ENCODE assay signal across 33 mouse cellular contexts in the genomic region with DNA sequence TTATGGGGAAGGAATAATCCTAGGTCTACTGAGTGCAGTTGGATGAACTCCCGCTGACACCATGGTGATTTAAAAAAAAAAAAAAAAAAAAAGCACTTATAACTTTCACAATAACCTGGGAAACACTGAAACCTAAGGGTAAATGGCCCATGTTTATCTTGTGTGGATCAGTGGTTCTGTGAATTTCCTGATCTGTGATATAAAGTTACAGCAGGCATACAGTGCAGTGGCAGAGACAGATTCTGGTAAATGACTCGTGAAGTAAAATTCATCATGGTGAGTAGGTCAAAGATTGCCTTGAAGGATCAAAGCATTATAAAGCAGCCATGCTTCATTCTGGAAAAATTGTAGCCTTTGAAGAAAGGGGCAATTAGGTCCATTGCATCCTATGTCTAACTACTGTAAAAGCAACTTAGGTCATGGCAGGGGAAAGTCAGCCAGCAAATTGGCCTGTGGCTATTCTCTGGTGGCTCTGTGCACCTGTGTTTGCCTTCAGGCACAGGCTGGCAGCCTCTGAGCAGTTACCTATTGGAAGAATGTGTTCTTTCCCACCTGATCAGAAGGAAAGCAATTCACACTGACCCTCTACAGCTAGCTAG. TPM values are rescaled to one million over a fixed set of nuclear protein-coding genes. Genes with fewer than 3 reads are reported as not detected.
A peak's percentile ranks its signal among the peaks of the same experiment; 100 is the strongest.
DNase-seq lines count a peak whose midpoint lies in the region; ATAC-seq and TF ChIP-seq lines count a peak whose summit lies in the region.
"Had no signal": no experiment of that assay in that cellular context is flagged by ENCODE, and none has a peak within 500 bp of the region (broad histone marks: within the 10 kb centered on the region; RNA-seq: fewer than 3 reads in every experiment).

No protein-coding gene starts in this region.

- no peaks in the 10 kb centered on the region for H3K27me3 ChIP-seq in kidney, embryonic 14.5 days (ENCODE audit: control insufficient read depth, insufficient read depth, low read length)
- no peaks in the 10 kb centered on the region for H3K27me3 ChIP-seq in kidney, postnatal 0 days (ENCODE audit: insufficient read depth, low read length)
- no peaks in the 10 kb centered on the region for H3K27me3 ChIP-seq in liver, postnatal 0 days (ENCODE audit: insufficient read depth, low read length)
- H3K27me3 ChIP-seq: forebrain, embryonic 13.5 days; hindbrain, embryonic 12.5 days; Patski had no signal

- 29% methylated on average over 2 of the region's 2 CpGs for WGBS in kidney, embryonic 14.5 days
- WGBS in kidney, postnatal 0 days = 27% methylated on average over 2 of the region's 2 CpGs
- 71% methylated on average over 2 of the region's 2 CpGs for WGBS in liver, postnatal 0 days (ENCODE audit: insufficient replicate concordance)

- H3K9me3 ChIP-seq in kidney, embryonic 14.5 days (ENCODE audit: control insufficient read depth, low read length) = no peaks in the 10 kb centered on the region
- H3K9me3 ChIP-seq in kidney, postnatal 0 days (replicated peaks; ENCODE audit: low read length) = no peaks in the 10 kb centered on the region
- no peaks in the 10 kb centered on the region for H3K9me3 ChIP-seq in liver, postnatal 0 days (ENCODE audit: low read length)
- H3K9me3 ChIP-seq: forebrain, embryonic 10.5 days; forebrain, embryonic 13.5 days; hindbrain, embryonic 12.5 days had no signal

- peak; percentile 81 for ATAC-seq in kidney, embryonic 14.5 days (ENCODE audit: low FRiP score, low TSS enrichment)
- peak; percentile 71 for ATAC-seq in kidney, postnatal 0 days (replicated peaks; ENCODE audit: low FRiP score, low read depth)
- no peak for ATAC-seq in liver, postnatal 0 days
- ATAC-seq: forebrain, embryonic 13.5 days; forebrain, embryonic 16.5 days; Patski had no signal

- peak overlapping the region; percentile 73; the same call in 1 of the 2 replicates for H3K27ac ChIP-seq in kidney, embryonic 14.5 days (ENCODE audit: low read depth, low read length)
- peak overlapping the region; percentile 66; the same call in 1 of the 2 replicates for H3K27ac ChIP-seq in kidney, postnatal 0 days
- H3K27ac ChIP-seq in liver, postnatal 0 days (ENCODE audit: low read depth) = 0 out of 2 replicates have a peak overlapping the region, but pooled peaks have one; percentile 29
- H3K27ac ChIP-seq: forebrain, embryonic 10.5 days; forebrain, embryonic 13.5 days; hindbrain, embryonic 12.5 days had no signal

- no peak for TF ChIP-seq EP300 in liver, postnatal 0 days (IDR thresholded peaks at IDR 0.05; ENCODE audit: low read depth)

- no peak for TF ChIP-seq CTCF in kidney, postnatal 0 days (IDR thresholded peaks at IDR 0.05; ENCODE audit: low read depth)
- no peak for TF ChIP-seq CTCF in liver, postnatal 0 days (IDR thresholded peaks at IDR 0.05; ENCODE audit: low read depth)

- H3K4me2 ChIP-seq in kidney, embryonic 14.5 days (replicated peaks; ENCODE audit: low read depth, low read length) = no peak overlapping the region
- H3K4me2 ChIP-seq in kidney, postnatal 0 days (ENCODE audit: low read length) = no peak overlapping the region
- no peak overlapping the region for H3K4me2 ChIP-seq in liver, postnatal 0 days (ENCODE audit: low read depth, low read length)
- H3K4me2 ChIP-seq: forebrain, embryonic 13.5 days; heart, embryonic 11.5 days; hindbrain, embryonic 12.5 days had no signal

- H3K4me3 ChIP-seq in kidney, embryonic 14.5 days (ENCODE audit: low read length) = no peak overlapping the region
- H3K4me3 ChIP-seq in kidney, postnatal 0 days (replicated peaks; ENCODE audit: low read depth, low read length) = no peak overlapping the region
- no peak overlapping the region for H3K4me3 ChIP-seq in liver, postnatal 0 days (ENCODE audit: low read depth, low read length)
- H3K4me3 ChIP-seq: forebrain, embryonic 10.5 days; forebrain, embryonic 13.5 days; hindbrain, embryonic 12.5 days had no signal

- no peak overlapping the region for H3K9ac ChIP-seq in kidney, embryonic 14.5 days (ENCODE audit: low read depth, low read length)
- no peak overlapping the region for H3K9ac ChIP-seq in kidney, postnatal 0 days (ENCODE audit: low read depth, low read length)
- H3K9ac ChIP-seq in liver, postnatal 0 days (replicated peaks) = no peak overlapping the region
- H3K9ac ChIP-seq: forebrain, embryonic 13.5 days; hindbrain, embryonic 12.5 days had no signal

- no peak for DNase-seq in kidney, postnatal 36 days
- DNase-seq in kidney, postnatal 0 days (ENCODE audit: low spot score) = peak; percentile 69
- DNase-seq in kidney, postnatal 25 days = no peak
- DNase-seq in liver, postnatal 0 days = no peak
- DNase-seq in liver = no peak
- DNase-seq in left cerebral cortex, adult 8-10 months (ENCODE audit: low spot score in 2 of 2) = no peak
- DNase-seq: adrenal gland, postnatal 10 days; B cell, adult 2 months; cerebellum, adult 18-20 months; cerebellum, adult 9-10 months; cerebellum, postnatal 14 days; gastrocnemius, postnatal 10 days; gastrocnemius, postnatal 36 days; heart, adult 11 months had no signal

- H3K4me1 ChIP-seq in kidney, embryonic 14.5 days (ENCODE audit: control insufficient read depth, insufficient read depth, low read length) = peaks cover 12% of the 10 kb centered on the region
- H3K4me1 ChIP-seq in kidney, postnatal 0 days (replicated peaks; ENCODE audit: insufficient read depth, low read length) = peaks cover 9% of the 10 kb centered on the region; the same call in 1 of the 2 replicates
- no peaks in the 10 kb centered on the region; the same call in none of the 2 replicates for H3K4me1 ChIP-seq in liver, postnatal 0 days (ENCODE audit: insufficient read depth)
- H3K4me1 ChIP-seq: forebrain, embryonic 10.5 days; forebrain, embryonic 13.5 days; hindbrain, embryonic 12.5 days had no signal

- H3K36me3 ChIP-seq in kidney, embryonic 14.5 days (ENCODE audit: control insufficient read depth, insufficient read depth, low read length) = no peaks in the 10 kb centered on the region
- no peaks in the 10 kb centered on the region for H3K36me3 ChIP-seq in kidney, postnatal 0 days (ENCODE audit: insufficient read depth, low read length)
- H3K36me3 ChIP-seq in liver, postnatal 0 days (replicated peaks; ENCODE audit: insufficient read depth, low read length) = no peaks in the 10 kb centered on the region
- H3K36me3 ChIP-seq: forebrain, embryonic 10.5 days; G1E; hindbrain, embryonic 12.5 days had no signal

RNA-seq across cellular contexts. Expression of gene Spink8, which starts 5.3 kb away (rescaled TPM):
- 25.1 and 32.7 TPM in 2 replicates for polyA plus RNA-seq in kidney, embryonic 14.5 days (2014; fragmentation: Nextera tagmentation; extraction: Ambion mirVana)
- polyA plus RNA-seq in kidney, postnatal 0 days (2015; fragmentation: Nextera tagmentation; extraction: Ambion mirVana) = 155 and 206 TPM in 2 replicates
- not detected in 2 replicates for polyA plus RNA-seq in liver, postnatal 0 days (2015; fragmentation: Nextera tagmentation; extraction: Ambion mirVana)
- total RNA-seq in left cerebral cortex, adult 8-10 months (2022) = 1 to 10 TPM in 3 of 4 experiments, under 1 TPM in 1; 0.78 to 5.6 (median 1.9) TPM
- total RNA-seq: CH12.LX; gastrocnemius, adult 18-20 months; gastrocnemius, postnatal 10 days; gastrocnemius, postnatal 36 days; heart, adult 8-10 months; heart, postnatal 25 days; hematopoietic stem cell, adult 5-6 weeks had no signal
- polyA plus RNA-seq: embryonic facial prominence, embryonic 11.5 days; forebrain, embryonic 10.5 days; forebrain, embryonic 13.5 days; forebrain, embryonic 16.5 days; G1E; heart, embryonic 14.5 days; heart, postnatal 0 days; hindbrain, embryonic 12.5 days; Patski had no signal

RNA-seq across cellular contexts. Expression of gene Fbxw27, which starts 16.3 kb away (rescaled TPM):
- 0.43 TPM in 1 of 2 replicates, not detected in the other for polyA plus RNA-seq in kidney, embryonic 14.5 days (2014; fragmentation: Nextera tagmentation; extraction: Ambion mirVana)
- polyA plus RNA-seq in kidney, postnatal 0 days (2015; fragmentation: Nextera tagmentation; extraction: Ambion mirVana) = 0.33 TPM in 1 of 2 replicates, not detected in the other
- polyA plus RNA-seq in liver, postnatal 0 days (2015; fragmentation: Nextera tagmentation; extraction: Ambion mirVana) = not detected in 2 replicates
- total RNA-seq in left cerebral cortex, adult 8-10 months (2022) = not detected
- total RNA-seq: adrenal gland, adult 18-20 months; adrenal gland, postnatal 10 days; adrenal gland, postnatal 36 days; CH12.LX; gastrocnemius, adult 18-20 months; gastrocnemius, postnatal 10 days; gastrocnemius, postnatal 36 days; heart, adult 8-10 months; heart, postnatal 25 days; hematopoietic stem cell, adult 5-6 weeks had no signal
- polyA plus RNA-seq: embryonic facial prominence, embryonic 11.5 days; embryonic facial prominence, embryonic 14.5 days; forebrain, embryonic 10.5 days; forebrain, embryonic 13.5 days; forebrain, embryonic 16.5 days; G1E; heart, embryonic 11.5 days; heart, embryonic 14.5 days; heart, postnatal 0 days; hindbrain, embryonic 12.5 days; Patski had no signal

RNA-seq across cellular contexts. Expression of gene Nme6, which starts 25.8 kb away (rescaled TPM):
- polyA plus RNA-seq in kidney, embryonic 14.5 days (2014; fragmentation: Nextera tagmentation; extraction: Ambion mirVana) = 88.6 and 102 TPM in 2 replicates
- 58.3 and 64.4 TPM in 2 replicates for polyA plus RNA-seq in kidney, postnatal 0 days (2015; fragmentation: Nextera tagmentation; extraction: Ambion mirVana)
- polyA plus RNA-seq in liver, postnatal 0 days (2015; fragmentation: Nextera tagmentation; extraction: Ambion mirVana) = 30.6 and 30.7 TPM in 2 replicates
- total RNA-seq in left cerebral cortex, adult 8-10 months (2022) = 10 to 100 TPM in 3 of 4 experiments, 1 to 10 TPM in 1; 9.2 to 13.7 (median 11.5) TPM

RNA-seq across cellular contexts. Expression of gene Camp, which starts 42.6 kb away (rescaled TPM):
- 0.27 TPM in 1 of 2 replicates, not detected in the other for polyA plus RNA-seq in kidney, embryonic 14.5 days (2014; fragmentation: Nextera tagmentation; extraction: Ambion mirVana)
- polyA plus RNA-seq in kidney, postnatal 0 days (2015; fragmentation: Nextera tagmentation; extraction: Ambion mirVana) = 1.6 and 1.9 TPM in 2 replicates
- 659 and 684 TPM in 2 replicates for polyA plus RNA-seq in liver, postnatal 0 days (2015; fragmentation: Nextera tagmentation; extraction: Ambion mirVana)
- not detected for total RNA-seq in left cerebral cortex, adult 8-10 months (2022)
- total RNA-seq: CH12.LX; G1E; gastrocnemius, adult 18-20 months; gastrocnemius, postnatal 36 days; heart, postnatal 25 days had no signal
- polyA plus RNA-seq: forebrain, embryonic 10.5 days; forebrain, embryonic 16.5 days; Patski had no signal

Comparison
In these comparisons a context has a peak if more than half of its experiments do, and no peak if none do; other contexts are left out.
1. RNA of gene Spink8, which starts 5.3 kb away (polyA plus RNA-seq): 155 to 206 TPM in kidney, postnatal 0 days and 25.1 to 32.7 TPM in kidney, embryonic 14.5 days; not detected in liver, postnatal 0 days; every median in the first group is over 10 times any median in the second.
2. Peak in every context shown above with its lines, with median percentiles within 50 percentile points of each other: H3K27ac ChIP-seq.